Mouse (Mus musculus): Measurements from ENCODE around the gene Cyb5r3.

Gene Cyb5r3

DNA sequence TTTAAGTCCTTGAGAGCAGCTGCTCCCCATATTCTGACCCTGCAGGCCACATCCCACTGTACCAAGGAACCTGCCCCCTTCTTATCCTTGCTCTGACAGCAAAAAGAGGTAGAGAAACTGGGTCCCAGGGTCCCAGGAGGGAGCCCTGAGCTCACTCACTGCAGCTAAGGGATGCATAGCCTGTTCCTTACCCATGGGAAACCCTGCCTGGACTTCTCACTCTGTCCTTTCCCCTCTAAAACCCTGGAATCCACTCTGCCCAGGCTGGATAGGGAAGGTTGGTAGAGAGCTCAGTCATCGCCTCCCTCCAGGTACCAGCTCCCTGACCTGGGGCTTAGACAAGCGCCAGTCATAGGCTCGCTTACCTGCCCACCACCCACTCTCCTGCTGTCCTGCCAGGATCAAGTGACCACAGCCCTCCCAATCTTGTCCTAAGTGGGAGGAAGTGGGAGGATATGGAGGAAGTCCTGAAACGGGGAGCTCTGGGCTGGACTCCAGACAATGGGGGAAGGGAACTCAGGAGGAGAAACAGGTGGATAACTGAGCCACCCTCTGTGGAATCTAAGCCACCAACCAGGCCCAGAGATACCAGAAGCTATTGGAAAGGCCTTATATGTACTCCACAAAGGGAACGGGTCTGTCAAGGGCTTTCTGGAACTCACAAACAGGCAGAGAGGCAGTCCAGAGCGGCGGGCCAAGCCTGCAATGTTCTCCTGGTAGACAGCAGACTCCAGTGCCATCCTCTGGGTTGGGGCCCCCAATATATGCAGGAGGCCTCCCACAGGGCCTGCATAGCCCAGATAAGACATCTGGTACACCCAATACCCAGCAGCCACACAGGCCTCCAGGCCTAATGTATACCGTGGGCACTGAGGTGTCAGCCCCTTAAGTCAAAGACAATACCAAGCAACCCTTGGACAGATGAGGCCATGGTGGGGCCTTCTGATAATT lies 2.3 kb downstream of the Cyb5r3 start:
- in situ Hi-C loops (cut with MboI, MseI), result no loop called here

DNA sequence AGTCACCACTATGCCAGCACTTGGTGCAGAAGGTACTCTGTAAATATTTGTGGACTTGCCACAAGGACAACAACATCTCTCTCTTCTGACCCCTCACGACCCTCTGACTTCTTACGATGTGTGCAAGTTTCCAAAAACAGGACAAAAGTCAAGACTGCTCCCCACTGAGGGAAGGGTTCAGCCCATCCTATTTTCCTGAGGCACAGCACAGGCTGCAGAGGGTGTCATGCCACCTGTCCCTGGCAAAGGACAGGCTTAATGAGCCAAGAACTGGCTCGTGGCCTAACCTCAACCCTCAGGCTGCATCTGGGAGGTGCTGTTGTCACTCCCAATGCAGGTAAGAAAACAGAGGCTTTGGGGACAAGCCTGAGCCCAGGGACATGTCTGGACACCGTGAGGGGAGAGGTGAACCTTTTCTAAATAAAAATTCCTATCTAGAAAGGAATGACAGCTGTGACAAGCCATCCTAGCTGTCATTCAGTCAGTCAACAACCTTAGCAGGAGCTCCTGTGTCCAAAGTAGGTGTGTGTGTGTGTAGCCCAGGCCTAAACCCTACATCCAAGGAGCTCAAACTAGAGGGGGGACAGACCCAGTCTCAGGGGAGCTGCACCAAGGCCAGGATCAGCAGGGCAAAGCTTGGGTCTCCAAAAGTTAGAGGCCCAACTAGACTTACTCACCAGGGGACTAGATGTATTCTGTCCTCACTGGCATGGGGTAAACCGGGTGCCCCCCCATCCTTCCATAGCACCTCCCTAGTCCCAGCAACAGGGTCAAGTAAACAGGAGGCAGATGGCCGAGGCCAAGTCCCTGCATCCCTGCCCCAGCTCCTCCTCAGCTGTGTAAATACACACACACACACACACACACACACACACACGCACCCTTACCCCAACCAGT lies 3.3 kb downstream of the Cyb5r3 start:
- in situ Hi-C loops (cut with MboI, MseI), result no loop called here

DNA sequence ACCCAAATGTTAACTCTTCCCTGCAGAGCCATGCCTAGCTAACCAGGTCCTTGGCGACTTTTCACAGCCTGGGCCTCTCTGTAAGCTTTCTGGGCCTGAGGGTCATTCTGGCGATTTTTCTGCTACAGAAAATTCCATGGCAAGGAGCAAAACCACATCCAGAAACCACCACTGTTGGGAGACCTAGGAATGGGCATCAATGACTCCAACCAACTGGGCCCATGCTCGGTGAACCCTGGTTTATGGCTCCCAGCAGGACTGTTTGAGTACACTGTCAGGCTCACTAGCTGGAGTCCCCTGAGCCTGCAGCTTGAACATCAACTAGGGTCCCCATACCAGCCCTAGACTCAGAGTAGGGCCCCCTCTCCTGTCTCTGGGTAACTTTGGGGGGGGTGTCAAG lies 4.1 kb downstream of the Cyb5r3 start:
- in situ Hi-C loops (cut with MboI, MseI), result no loop called here

DNA sequence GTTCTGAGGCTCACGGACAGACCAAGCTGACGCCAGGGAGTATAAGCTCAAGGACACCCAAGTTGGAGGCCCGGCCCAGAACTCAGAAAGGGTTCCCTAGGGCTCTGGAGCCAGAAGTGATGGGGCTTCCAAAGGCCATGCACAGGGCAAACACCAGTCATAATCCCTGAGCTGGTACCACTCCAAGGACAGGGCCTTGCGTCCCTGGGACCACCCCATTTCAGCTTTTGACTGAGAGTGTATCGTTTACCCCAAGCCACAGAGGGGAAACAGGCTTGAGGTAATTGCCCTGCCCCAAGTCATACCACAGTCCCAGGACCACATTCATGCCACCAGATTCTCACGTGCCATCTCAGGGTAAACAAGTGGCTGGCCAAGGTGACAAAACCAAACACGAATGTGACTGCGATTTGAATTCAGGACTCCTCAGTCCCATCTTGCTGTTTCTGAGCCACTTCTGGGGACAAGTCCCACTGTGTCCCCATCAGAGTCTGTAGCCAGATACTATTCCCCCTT lies 4.8 kb downstream of the Cyb5r3 start:
- in situ Hi-C loops (cut with MboI, MseI), result no loop called here

DNA sequence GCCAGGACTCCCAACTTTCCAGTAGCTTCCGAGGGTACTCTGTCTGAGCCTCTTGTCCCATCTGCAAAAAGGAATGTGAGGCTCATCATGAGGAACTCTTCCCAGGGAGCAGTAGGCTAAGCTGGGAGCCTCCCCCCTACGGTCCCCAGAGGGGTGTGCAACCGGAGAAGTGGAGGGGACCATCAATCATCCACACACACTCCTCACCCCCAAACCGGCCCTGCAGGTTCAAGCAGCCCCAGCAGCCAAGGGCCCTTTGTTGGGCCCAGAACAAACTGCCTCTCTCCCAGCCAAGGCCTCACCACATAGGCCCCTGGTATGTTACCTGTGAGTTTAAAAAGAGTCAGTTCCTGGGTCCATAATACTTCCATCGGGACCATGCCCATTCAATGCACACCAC lies 5.3 kb downstream of the Cyb5r3 start:
- in situ Hi-C loops (cut with MboI, MseI), result no loop called here

DNA sequence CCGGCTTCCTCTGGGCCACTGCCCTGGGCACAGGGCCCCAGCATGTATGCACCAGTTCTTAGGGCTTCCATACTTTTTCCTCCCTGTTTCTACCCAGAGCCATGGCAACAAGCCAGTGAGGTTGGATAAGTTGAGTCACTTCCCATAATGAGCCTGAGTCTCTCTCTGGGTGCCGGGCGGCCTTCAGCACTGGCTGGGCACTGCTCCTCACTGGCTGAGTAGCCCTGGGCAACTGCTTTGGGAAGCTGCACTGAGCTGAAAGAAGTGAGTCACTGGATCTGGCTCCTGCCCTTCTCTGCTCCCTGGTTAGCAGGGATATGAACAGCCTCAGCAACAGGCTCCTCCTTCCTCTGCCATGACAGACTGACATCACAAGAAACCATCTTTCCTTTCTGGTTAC lies 5.8 kb downstream of the Cyb5r3 start:
- in situ Hi-C loops (cut with MboI, MseI), result no loop called here

DNA sequence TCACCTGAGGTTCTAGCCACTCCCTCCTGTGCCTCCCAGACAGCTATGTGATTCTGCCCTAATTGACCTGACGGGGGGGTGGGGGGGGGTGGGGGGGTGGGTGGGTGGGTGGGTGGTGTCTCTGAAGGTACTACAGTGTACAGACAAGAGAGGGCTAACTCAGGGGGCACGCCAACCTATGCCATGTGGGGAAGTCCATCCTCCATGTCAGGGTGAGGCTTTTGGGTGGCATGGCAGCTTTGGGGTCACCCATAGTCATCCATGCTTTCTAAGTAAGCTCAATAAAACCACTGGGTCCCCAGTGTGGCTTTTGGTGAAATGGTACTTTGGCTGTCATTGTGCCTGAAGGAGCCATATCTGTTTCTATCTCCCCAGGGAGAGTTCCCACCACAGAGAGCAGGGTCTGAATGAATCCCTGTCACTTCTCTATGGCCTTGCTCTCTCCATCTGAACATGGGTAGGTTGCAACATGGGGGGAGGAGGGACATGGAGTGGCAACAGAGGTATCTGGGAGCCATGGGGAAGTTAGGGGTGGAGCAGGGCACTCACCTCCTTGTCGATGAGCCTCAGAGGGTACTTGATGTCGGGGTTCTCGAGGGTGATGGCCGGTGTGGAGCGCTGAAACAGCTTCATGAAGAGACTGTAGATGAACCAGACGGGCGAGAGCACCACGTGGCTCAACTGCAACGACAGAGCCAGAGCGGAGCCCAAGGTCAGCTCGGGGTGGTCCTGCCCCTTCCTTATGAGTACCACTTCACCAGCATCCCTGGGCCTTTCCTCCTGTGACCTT lies 6.7 kb downstream of the Cyb5r3 start:
- in situ Hi-C loops (cut with MboI, MseI), result no loop called here

DNA sequence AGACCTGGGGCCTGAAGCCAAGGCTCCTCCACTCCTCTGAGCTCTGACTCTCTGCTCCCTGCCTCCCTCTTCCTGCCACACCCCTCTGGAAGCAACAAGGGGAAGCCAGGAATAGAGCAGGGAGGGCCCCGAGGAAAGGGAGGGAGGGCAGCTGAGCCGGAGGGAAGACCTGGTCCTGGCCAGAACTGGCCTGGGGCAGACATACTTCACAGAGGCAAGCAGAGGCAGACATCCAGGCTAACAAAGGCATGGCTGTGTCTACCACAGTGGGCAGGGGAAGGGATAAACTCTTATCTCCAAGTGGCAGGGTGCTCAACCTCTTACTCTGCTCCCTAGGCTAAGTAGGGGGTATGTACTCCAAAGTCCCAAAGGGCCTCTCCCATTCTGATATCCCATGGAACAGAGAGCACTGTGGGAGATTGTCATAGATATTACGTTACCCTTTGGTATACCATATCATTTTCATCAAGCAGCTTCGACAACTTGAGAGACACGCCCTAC lies 7.4 kb downstream of the Cyb5r3 start:
- in situ Hi-C loops (cut with MboI, MseI), result no loop called here

DNA sequence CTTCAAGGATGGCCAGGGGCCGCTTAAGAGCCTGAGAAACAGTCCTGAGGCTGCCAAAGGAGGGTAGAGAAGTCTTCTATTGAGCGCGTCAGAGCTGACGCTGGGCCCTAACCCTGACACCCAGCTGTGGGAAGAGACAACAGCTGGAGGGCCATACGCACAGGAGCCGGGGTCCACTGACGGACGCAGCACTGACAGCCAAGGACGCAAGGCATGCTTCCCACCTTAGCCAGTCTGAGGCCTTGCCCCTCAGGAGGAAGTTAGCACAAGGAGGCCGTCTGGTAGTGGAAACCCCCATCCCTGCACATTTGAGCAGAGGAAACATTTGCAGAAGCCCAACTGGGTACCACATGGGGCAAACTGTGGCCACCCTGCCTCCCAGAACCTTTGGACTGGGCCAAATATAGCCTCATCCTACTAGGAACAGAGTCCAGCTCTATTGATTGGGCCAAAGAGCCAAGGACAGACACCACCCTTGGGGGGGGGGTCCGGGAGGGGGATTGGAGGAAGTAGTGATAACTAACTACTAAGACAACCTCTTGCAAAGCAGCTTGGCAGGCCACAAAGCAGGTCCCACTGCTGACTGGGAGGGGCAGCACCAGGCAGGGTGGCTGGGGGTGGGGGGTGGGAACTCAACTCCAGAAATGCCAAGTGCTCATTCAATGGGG lies 9.4 kb downstream of the Cyb5r3 start:
- in situ Hi-C loops (cut with MboI, MseI), result no loop called here

DNA sequence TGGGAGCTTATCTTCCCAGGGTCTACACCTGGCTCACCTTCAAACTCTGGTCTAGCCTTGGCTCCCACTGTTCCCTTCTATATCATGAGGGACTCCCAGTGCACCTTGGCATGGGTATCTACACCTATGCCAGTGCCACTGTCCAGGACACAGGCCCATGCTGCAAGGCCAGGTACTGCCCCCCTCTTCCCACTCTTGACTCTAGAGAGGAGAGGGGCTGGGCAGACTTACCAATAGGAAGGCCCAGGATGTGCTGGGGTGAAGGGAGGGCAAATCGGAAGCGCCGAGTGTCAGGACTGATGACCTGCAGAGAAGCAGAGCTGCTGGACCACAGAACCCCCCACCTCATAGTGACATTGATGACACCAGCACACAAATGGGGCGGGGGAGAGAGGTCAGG lies 10.4 kb downstream of the Cyb5r3 start:
- in situ Hi-C loops (cut with MboI, MseI), result no loop called here

DNA sequence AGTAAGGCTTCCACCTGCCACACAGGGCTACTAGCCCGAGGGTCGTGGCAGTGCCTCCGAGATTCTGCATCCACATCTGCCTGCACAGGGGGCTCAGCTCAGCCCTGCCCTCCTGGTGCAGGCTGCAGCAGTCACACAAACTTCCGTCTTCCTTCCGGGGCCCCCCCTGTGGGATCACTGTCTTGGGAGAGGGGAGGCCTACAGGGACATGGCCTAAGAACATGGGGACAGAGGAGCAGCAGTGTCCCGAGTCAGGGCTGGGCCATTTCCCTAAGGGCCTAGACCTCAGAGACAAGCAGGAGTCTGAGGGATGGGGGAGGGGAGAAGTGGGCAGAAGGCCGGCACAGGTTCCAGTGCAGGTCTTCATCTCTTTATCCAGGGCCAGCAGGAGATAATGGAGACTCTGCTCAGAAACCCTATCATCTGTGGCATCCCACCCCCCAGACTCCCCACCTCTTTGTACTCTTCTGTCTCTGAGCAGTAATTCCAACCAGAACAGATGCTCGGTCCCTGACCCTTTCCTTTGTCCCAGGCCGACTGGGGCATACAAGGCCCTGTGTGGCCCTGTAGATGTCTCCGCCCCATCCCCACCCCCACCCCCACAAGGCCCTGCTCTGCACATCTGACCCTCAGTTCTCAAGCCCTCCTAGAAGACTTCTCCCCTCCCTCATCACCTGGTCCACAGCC lies 11.2 kb downstream of the Cyb5r3 start:
- in situ Hi-C loops (cut with MboI, MseI), result no loop called here

DNA sequence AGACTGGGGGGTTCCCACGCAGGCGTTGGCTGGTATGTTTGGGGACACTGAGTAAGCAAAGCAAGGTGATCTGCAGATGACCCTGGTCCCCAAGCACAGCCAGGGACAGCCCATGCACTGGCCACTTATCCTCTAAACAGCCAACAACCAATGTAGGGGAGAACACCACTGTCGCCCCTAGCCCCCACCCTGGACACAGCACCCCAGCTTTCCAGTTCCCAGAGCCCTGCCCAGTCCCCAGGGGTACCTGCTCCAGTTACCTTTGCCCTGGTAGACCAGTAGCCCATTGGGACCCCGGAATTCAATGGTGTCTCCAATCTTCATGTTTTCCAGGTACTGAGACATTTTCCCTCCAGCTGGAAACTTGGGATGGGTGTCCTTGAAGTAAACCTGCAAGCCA lies 11.8 kb downstream of the Cyb5r3 start:
- in situ Hi-C loops (cut with MboI, MseI), result no loop called here

DNA sequence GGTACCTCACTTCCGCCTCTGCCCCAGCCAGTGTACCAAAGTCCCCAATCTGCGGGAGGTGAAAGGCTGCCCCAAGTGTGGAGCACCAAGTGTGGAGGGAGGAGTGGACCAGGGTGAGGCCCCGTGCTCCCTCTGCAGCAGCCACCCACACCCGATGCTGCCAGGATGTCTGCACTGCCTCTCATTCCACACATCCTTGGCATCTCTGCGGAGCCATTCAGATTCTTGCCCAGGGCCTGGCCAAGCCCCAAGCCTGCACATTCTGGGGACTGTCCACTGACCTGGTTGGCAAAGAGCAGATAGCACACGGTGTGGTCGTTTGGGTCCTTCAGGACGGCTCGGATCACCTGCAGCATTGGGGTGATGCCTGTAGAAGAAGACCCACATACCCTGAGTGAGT lies 12.6 kb downstream of the Cyb5r3 start:
- in situ Hi-C loops (cut with MboI, MseI), result no loop called here

DNA sequence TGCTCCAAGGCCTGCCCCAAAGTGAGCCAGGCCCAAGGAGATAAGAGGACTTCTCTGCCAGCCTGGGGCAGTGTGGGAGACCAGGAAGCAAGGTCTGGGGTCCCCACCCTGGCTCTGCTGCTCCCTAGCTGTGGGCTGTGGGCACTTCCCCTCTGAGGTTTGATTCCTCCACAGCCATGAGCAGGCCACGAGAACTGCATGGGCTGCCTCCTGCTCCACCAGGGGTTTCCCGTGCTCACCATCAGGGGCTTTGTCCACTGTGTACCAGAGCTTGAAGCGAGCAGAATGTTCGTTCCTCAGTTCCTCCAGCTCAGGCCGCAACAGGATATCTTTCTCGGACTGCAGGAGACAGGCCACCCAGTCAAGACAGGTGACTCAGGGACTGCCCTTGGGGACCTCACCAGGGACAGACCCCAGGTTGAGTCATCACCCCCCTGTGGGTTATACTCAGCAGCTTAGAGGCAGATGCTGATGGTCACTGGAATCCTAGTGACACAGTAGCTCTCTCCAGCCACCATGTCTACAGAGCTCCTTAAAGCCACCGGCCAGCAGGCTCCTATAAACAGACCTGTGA lies 13.7 kb downstream of the Cyb5r3 start:
- in situ Hi-C loops (cut with MboI, MseI), result no loop called here

DNA sequence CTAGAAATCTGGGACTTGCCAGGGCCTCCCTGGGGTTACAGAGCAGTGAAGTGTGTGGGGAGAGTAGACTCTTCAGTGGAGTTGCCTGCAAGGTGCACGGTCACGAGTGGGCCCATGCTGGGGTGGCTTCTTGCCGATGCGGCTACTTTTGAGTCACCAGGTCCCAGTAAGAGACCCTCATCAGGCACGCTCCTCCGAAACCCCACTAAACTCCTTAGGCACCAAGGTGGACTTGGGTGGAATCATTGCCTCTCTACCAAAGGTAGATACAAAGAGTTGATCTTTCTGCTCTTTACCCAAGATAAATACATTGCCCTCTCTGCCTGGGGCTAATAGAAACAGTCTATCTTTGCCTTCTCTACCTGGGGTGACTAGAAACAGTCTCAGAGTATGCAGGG lies 14.7 kb downstream of the Cyb5r3 start:
- in situ Hi-C loops (cut with MboI, MseI), result no loop called here

DNA sequence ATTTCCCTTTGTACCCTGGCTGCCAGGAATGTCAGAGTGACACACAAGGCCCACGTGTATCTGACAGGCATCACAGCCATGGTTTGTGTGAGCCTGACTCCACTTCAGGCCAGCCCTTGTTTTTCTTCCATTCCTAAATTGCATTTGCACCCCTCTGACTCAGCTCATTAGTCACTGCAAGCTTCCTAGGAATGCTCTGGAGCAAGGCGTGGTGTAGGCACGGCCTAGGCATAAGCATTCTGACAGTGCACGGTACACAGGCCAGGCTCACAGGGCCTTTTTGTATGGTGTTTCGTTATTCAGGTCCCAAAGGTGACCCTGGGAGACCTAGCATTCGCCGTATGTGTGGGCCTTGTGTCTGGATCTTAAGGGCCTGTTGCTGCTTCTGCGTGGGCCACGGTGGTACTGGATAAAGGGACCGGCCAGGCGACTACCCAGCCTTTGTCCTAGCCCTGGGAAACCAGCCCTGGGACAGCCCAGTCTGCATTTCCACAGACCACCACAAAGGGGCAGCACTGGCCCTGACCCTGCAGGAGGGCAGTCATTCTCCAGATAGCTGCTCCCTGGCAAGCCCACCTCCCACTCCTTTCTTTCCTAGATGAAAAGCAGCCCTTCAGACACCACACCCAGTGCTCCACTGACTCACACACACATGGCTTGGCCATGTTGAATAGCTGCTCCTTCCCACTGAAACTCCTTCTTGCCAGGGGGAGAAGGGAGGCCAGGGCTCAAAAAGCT lies 15.3 kb downstream of the Cyb5r3 start:
- in situ Hi-C loops (cut with MboI, MseI), result no loop called here

DNA sequence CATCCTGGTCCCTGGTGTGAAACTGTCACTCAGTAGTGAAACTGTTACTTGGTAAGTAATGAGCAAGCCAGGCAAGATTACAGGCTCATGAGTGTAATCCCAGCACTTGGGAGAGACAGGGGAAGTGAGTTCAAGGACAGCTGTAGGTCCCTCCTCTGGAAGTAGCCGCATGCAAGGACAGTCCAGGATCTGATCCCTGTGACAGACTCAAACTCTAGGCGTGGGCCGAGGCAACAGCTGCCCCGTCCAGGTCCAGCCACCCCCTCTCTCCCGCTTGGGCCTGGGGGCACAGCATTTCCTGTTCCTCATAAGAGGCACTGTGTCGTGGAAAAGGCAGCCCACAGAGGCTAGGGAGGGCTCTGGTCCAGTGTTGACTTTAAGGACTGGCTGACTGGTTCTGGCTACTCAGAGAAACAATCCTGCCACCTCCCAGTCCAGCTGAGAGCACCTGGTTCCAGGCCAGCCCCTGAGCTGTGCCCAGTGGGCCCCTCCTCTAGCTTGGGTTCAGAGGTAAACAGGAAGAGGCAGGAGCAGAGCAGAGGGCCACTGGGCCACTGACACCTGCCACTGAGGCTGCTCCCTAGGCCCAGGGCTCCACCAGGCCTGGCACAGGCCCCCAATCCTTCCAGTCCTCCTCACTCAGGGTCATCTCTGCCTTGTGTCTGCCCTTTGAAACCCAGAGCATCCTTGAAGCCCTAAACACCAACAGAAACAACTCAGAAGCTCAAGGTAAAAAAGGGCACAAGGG lies 16.5 kb downstream of the Cyb5r3 start:
- in situ Hi-C loops (cut with MboI, MseI), result no loop called here

DNA sequence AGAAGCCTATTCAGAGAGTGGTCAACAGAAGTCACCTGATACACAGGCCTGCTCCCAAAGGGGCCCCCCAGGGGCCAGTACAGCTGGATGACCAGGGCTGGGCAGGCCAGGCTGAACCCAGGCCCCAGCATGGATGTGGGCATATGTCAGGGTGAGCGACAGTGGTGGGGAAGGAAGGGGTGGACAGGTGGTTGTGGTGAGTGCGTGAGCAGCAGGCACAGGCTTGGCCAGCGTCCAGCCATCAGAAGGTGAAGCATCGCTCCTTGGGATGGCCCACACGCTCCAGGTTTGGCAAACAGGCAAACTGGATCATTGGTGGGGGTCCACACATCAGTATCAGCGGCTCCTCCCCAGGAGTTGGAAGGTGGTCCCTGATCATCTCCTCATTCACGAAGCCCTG lies 18.1 kb downstream of the Cyb5r3 start:
- in situ Hi-C loops (cut with MboI, MseI), result no loop called here

DNA sequence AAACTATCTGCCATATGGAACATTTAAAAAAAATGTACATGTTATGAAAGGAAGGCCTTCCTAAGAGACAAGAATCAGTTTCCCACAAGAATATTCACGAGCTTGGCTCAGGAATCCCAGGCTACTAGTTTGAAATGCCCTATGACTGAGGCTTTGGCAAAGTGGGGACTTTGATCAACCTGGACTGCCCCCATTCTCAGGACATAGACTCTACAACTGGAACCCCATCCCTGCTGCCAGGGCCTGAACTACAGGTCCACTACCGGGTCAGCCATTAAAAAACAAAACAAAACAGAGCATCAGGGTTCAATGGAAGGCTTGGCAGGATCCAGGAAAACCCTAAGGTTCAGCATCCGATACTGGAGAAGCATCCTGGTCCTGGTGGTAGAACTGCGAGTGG lies 21.7 kb downstream of the Cyb5r3 start:
- in situ Hi-C loops (cut with MboI, MseI), result no loop called here

Data from regulatory T cell (primary cell).